7 mouse cellular contexts compared by ENCODE assay signal in genomic region chr16:30069950-30070770, GRCm38 (mm10). TPM values are rescaled to one million over a fixed set of nuclear protein-coding genes. Genes with fewer than 3 reads are reported as not detected.
DNase-seq lines count a peak whose midpoint lies in the region; ATAC-seq lines count a peak whose summit lies in the region.

No protein-coding gene starts in this region.

- H3K9ac ChIP-seq in intestine, embryonic 16.5 days (ENCODE audit: low read depth, low read length), result peak overlapping the region; percentile 86
- peak overlapping the region; percentile 63 for H3K9ac ChIP-seq in limb, embryonic 13.5 days
- H3K9ac ChIP-seq in midbrain, embryonic 14.5 days (replicated peaks; ENCODE audit: low read length), result peak overlapping the region; percentile 60

- H3K9me3 ChIP-seq in intestine, embryonic 16.5 days (ENCODE audit: control insufficient read depth, low read length), result no peaks in the 10 kb centered on the region
- no peaks in the 10 kb centered on the region for H3K9me3 ChIP-seq in limb, embryonic 13.5 days
- H3K9me3 ChIP-seq in midbrain, embryonic 14.5 days (ENCODE audit: control insufficient read depth, low read length), result no peaks in the 10 kb centered on the region

- WGBS in intestine, embryonic 16.5 days, result under 1% methylated on average over 73 of the region's 82 CpGs
- WGBS in limb, embryonic 13.5 days, result 1% methylated on average over 50 of the region's 82 CpGs
- under 1% methylated on average over 62 of the region's 82 CpGs for WGBS in midbrain, embryonic 14.5 days

- peak; percentile 88 for DNase-seq in adrenal gland, adult 18-20 months (ENCODE audit: low spot score in 2 of 2)
- DNase-seq in embryo, embryonic 10.5 days (ENCODE audit: low spot score), result peak; percentile 83
- peak; percentile 79 to 86 for DNase-seq in gastrocnemius, postnatal 4 days (ENCODE audit: low spot score in 2 of 2)
- DNase-seq in midbrain, embryonic 14.5 days, result peak; percentile 81
- peak; percentile 20 to 36 for DNase-seq in spleen, postnatal 14 days (ENCODE audit: low spot score in 2 of 2)

- peak overlapping the region; percentile 59 for H3K4me3 ChIP-seq in intestine, embryonic 16.5 days (ENCODE audit: low read length)
- peak overlapping the region; percentile 41 for H3K4me3 ChIP-seq in limb, embryonic 13.5 days
- peak overlapping the region; percentile 40 for H3K4me3 ChIP-seq in midbrain, embryonic 14.5 days (replicated peaks; ENCODE audit: low read depth, low read length)

- H3K27me3 ChIP-seq in intestine, embryonic 16.5 days (replicated peaks; ENCODE audit: control insufficient read depth, insufficient read depth, low read length), result no peaks in the 10 kb centered on the region
- H3K27me3 ChIP-seq in limb, embryonic 13.5 days, result 0 out of 2 replicates have a peak, but pooled peaks cover 3% of the 10 kb centered on the region
- peaks cover 52% of the 10 kb centered on the region for H3K27me3 ChIP-seq in midbrain, embryonic 14.5 days (ENCODE audit: control insufficient read depth, insufficient read depth, low read length)

- peak; percentile 86 for ATAC-seq in intestine, embryonic 16.5 days
- ATAC-seq in limb, embryonic 13.5 days (ENCODE audit: low FRiP score, low read depth), result peak; percentile 76
- ATAC-seq in midbrain, embryonic 14.5 days (ENCODE audit: low FRiP score, low TSS enrichment), result peak; percentile 63

- H3K4me1 ChIP-seq in intestine, embryonic 16.5 days (ENCODE audit: control insufficient read depth, insufficient read depth, low read length), result peaks cover 20% of the 10 kb centered on the region
- peaks cover 31% of the 10 kb centered on the region for H3K4me1 ChIP-seq in limb, embryonic 13.5 days
- peaks cover 32% of the 10 kb centered on the region for H3K4me1 ChIP-seq in midbrain, embryonic 14.5 days (ENCODE audit: control insufficient read depth, insufficient read depth, low read length)

- H3K4me2 ChIP-seq in intestine, embryonic 16.5 days (ENCODE audit: low read depth, low read length), result peak overlapping the region; percentile 87
- H3K4me2 ChIP-seq in limb, embryonic 13.5 days (replicated peaks), result peak overlapping the region; percentile 76
- H3K4me2 ChIP-seq in midbrain, embryonic 14.5 days (ENCODE audit: low read length), result peak overlapping the region; percentile 91

- H3K36me3 ChIP-seq in intestine, embryonic 16.5 days (ENCODE audit: control insufficient read depth, insufficient read depth, low read length), result 0 out of 2 replicates have a peak, but pooled peaks cover 3% of the 10 kb centered on the region
- peaks cover 5% of the 10 kb centered on the region for H3K36me3 ChIP-seq in limb, embryonic 13.5 days
- H3K36me3 ChIP-seq in midbrain, embryonic 14.5 days (ENCODE audit: control insufficient read depth, insufficient read depth, low read length), result no peaks in the 10 kb centered on the region

- H3K27ac ChIP-seq in intestine, embryonic 16.5 days (ENCODE audit: low read length), result peak overlapping the region; percentile 99
- H3K27ac ChIP-seq in limb, embryonic 13.5 days, result peak overlapping the region; percentile 95
- H3K27ac ChIP-seq in midbrain, embryonic 14.5 days (replicated peaks; ENCODE audit: low read depth, low read length), result peak overlapping the region; percentile 67

RNA-seq across cellular contexts. Expression of gene Hes1, which starts 6.0 kb away (rescaled TPM):
- 10 to 100 TPM; 21.0 to 31.1 TPM for total RNA-seq in adrenal gland, adult 18-20 months (2021)
- 10 to 100 TPM; 29.5 to 30.0 TPM for total RNA-seq in gastrocnemius, postnatal 4 days (2021)
- polyA plus RNA-seq in intestine, embryonic 16.5 days (2015; fragmentation: Nextera tagmentation; extraction: Ambion mirVana), result 25.9 and 36.1 TPM in 2 replicates
- 49.6 and 50.2 TPM in 2 replicates for polyA plus RNA-seq in limb, embryonic 13.5 days (2015; fragmentation: Nextera tagmentation; extraction: Ambion mirVana)
- polyA plus RNA-seq in midbrain, embryonic 14.5 days (2014; fragmentation: Nextera tagmentation; extraction: Ambion mirVana), result 11.3 and 12.7 TPM in 2 replicates

Comparison
In these comparisons a context has a peak if more than half of its experiments do, and no peak if none do; other contexts are left out.
1. Peak in every context shown above with its lines: DNase-seq, ATAC-seq, H3K4me3 ChIP-seq and H3K27ac ChIP-seq.
2. DNase-seq: peak in every context shown above with its lines; median percentile 88 in adrenal gland, adult 18-20 months; 83 in embryo, embryonic 10.5 days; 82 in gastrocnemius, postnatal 4 days; 81 in midbrain, embryonic 14.5 days; 28 in spleen, postnatal 14 days.